12 mouse cellular contexts compared by ENCODE assay signal in genomic region chr9:110645219-110645618, GRCm38 (mm10). TPM values are rescaled to one million over a fixed set of nuclear protein-coding genes. Genes with fewer than 3 reads are reported as not detected.
DNase-seq lines count a peak whose midpoint lies in the region; ATAC-seq lines count a peak whose summit lies in the region.
"Had no signal": no experiment of that assay in that cellular context is flagged by ENCODE, and none has a peak within 500 bp of the region (broad histone marks: within the 10 kb centered on the region; RNA-seq: fewer than 3 reads in every experiment).

No protein-coding gene starts in this region.

- no peak overlapping the region for H3K4me3 ChIP-seq in forebrain, embryonic 12.5 days (replicated peaks)
- H3K4me3 ChIP-seq: embryonic facial prominence, embryonic 15.5 days; heart, embryonic 13.5 days had no signal

- H3K9me3 ChIP-seq in forebrain, embryonic 12.5 days = no peaks in the 10 kb centered on the region
- H3K9me3 ChIP-seq: embryonic facial prominence, embryonic 15.5 days; heart, embryonic 13.5 days had no signal

- no peaks in the 10 kb centered on the region for H3K27me3 ChIP-seq in splenic B cell, adult 2 months (ENCODE audit: control insufficient read depth, insufficient read depth, low read length, poor library complexity, severe bottlenecking)
- no peaks in the 10 kb centered on the region for H3K27me3 ChIP-seq in forebrain, embryonic 12.5 days
- H3K27me3 ChIP-seq: embryonic facial prominence, embryonic 15.5 days; heart, embryonic 13.5 days had no signal

- WGBS in forebrain, embryonic 12.5 days = 83% methylated on average over 9 of the region's 9 CpGs

- H3K27ac ChIP-seq in forebrain, embryonic 12.5 days = no peak overlapping the region
- H3K27ac ChIP-seq: embryonic facial prominence, embryonic 15.5 days; heart, embryonic 13.5 days had no signal

- peak; percentile 49 for DNase-seq in adrenal gland, postnatal 14 days
- DNase-seq in adrenal gland, adult 18-20 months (ENCODE audit: low spot score in 2 of 2) = no peak
- DNase-seq in c-Kit-positive CD71-negative TER-119-negative erythroid progenitor cells, embryonic 14.5 days (ENCODE audit: low read depth) = peak; percentile 34
- DNase-seq in lung, postnatal 36 days = peak; percentile 54
- peak; percentile 66 for DNase-seq in splenic B cell, adult 2 months (ENCODE audit: low read depth, low spot score)
- no peak for DNase-seq in ovary, postnatal 10 days (ENCODE audit: low spot score)
- no peak for DNase-seq in urinary bladder, postnatal 10 days (ENCODE audit: low spot score)
- DNase-seq: cerebellum, adult 18-20 months; right cerebral cortex, postnatal 14 days had no signal

- no peaks in the 10 kb centered on the region; the same call in 1 of the 2 replicates for H3K36me3 ChIP-seq in splenic B cell, adult 2 months (ENCODE audit: control insufficient read depth, insufficient read depth, low read length, poor library complexity, severe bottlenecking)
- no peaks in the 10 kb centered on the region for H3K36me3 ChIP-seq in forebrain, embryonic 12.5 days (replicated peaks)
- H3K36me3 ChIP-seq: embryonic facial prominence, embryonic 15.5 days; heart, embryonic 13.5 days had no signal

- ATAC-seq in forebrain, embryonic 12.5 days (ENCODE audit: low FRiP score) = no peak

- peaks cover 11% of the 10 kb centered on the region for H3K4me1 ChIP-seq in forebrain, embryonic 12.5 days
- H3K4me1 ChIP-seq: embryonic facial prominence, embryonic 15.5 days had no signal

- H3K4me2 ChIP-seq in forebrain, embryonic 12.5 days = no peak overlapping the region
- H3K4me2 ChIP-seq: embryonic facial prominence, embryonic 15.5 days; heart, embryonic 13.5 days had no signal

- no peak overlapping the region for H3K9ac ChIP-seq in forebrain, embryonic 12.5 days
- H3K9ac ChIP-seq: embryonic facial prominence, embryonic 15.5 days; heart, embryonic 13.5 days had no signal

RNA-seq across cellular contexts. Expression of gene Nbeal2, which starts 8.7 kb away (rescaled TPM):
- total RNA-seq in adrenal gland, postnatal 14 days (2021) = 9.1 and 15.4 TPM in 2 replicates
- 1 to 10 TPM; 8.5 to 9.8 TPM for total RNA-seq in adrenal gland, adult 18-20 months (2021)
- 2.0 and 2.3 TPM in 2 replicates for polyA plus RNA-seq in forebrain, embryonic 12.5 days (2016; fragmentation: Nextera tagmentation; extraction: Ambion mirVana)

RNA-seq across cellular contexts. Expression of gene Ccdc12, which starts 11.1 kb away (rescaled TPM):
- 60.4 and 79.3 TPM in 2 replicates for total RNA-seq in adrenal gland, postnatal 14 days (2021)
- 10 to 100 TPM; 49.6 to 52.2 TPM for total RNA-seq in adrenal gland, adult 18-20 months (2021)
- polyA plus RNA-seq in forebrain, embryonic 12.5 days (2016; fragmentation: Nextera tagmentation; extraction: Ambion mirVana) = 139 and 143 TPM in 2 replicates

RNA-seq across cellular contexts. Expression of gene Nradd, which starts 21.0 kb away (rescaled TPM):
- total RNA-seq in adrenal gland, postnatal 14 days (2021) = 8.4 and 10.5 TPM in 2 replicates
- total RNA-seq in adrenal gland, adult 18-20 months (2021) = 10 to 100 TPM; 11.0 to 14.0 TPM
- polyA plus RNA-seq in forebrain, embryonic 12.5 days (2016; fragmentation: Nextera tagmentation; extraction: Ambion mirVana) = 31.0 and 32.0 TPM in 2 replicates

Comparison
In these comparisons a context has a peak if more than half of its experiments do, and no peak if none do; other contexts are left out.
1. DNase-seq: peak in adrenal gland, postnatal 14 days (single experiment), c-Kit-positive CD71-negative TER-119-negative erythroid progenitor cells, embryonic 14.5 days (single experiment), lung, postnatal 36 days (single experiment) and splenic B cell, adult 2 months (single experiment); none in adrenal gland, adult 18-20 months (0 of 2), ovary, postnatal 10 days (single experiment) and urinary bladder, postnatal 10 days (single experiment).